Mouse (Mus musculus): ENCODE measurements around the gene Zfp354a. TPM values are rescaled to one million over a fixed set of nuclear protein-coding genes. Genes with fewer than 3 reads are reported as not detected.
"Not testable (repeated sequence)": the region's sequence is repeated elsewhere in the genome, so short reads cannot be mapped to it uniquely, and the experiment has no call there.

Gene Zfp354a
- total RNA-seq (2021), result 1 to 10 TPM; 2.1 to 2.3 TPM
- long read RNA-seq, experiment 1, partial matches to known transcripts, result 0 of 2 reads
- long read RNA-seq, experiment 1, other reads (novel, unspliced or antisense), result 0 of 2 reads
- long read RNA-seq, experiment 2, full-length matches to known transcripts, result 1 of 3 reads
- long read RNA-seq, experiment 2, partial matches to known transcripts, result 0 of 3 reads
- long read RNA-seq, experiment 2, other reads (novel, unspliced or antisense), result 2 of 3 reads

DNA sequence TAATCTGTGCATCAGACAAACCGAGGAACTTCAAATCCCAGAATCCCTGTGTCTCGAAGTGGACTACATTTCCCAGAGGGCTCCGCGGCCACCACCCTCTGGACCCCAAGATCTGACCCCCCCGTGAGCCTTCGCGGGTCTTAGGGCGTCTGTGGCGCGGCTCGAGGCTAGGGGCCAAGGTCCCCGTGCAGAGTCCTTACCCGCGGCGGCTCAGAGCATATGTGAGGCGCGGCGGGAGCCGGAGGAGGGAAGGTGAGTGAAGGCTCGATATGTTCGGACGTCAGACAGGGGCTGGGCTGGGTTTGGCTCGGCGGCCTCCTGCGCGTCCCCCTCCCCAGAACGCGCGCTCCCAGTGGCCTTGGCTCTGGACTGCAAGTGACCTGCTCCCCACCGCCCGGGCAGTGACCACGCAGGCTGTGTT, at the start of gene Zfp354a:
Gene Zfp354a, plus strand, starts transcription at position 107 of the 421 bp plus-strand sequence.
- peak; percentile 70 to 82 for DNase-seq

DNA sequence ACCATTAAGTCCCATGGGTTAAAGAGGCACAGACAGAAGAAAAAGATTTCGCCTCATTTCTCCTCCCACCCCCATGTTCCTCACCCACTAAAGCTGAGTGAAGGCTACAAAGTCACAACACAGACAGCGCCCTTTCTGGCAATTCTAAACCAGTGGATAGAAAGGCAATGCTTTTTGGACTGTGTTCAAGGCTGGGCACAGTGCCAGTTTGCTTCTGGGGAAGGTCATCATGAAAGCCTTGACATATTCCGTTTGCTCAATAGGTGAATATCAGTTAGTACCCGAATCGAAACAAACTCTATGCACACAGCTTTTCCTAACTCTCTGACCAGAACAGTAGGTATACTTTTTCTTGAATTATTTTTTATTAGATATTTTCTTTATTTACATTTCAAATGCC, 47.2 kb upstream of the Zfp354a start:
- DNase-seq, result peak; percentile 31 to 34

DNA sequence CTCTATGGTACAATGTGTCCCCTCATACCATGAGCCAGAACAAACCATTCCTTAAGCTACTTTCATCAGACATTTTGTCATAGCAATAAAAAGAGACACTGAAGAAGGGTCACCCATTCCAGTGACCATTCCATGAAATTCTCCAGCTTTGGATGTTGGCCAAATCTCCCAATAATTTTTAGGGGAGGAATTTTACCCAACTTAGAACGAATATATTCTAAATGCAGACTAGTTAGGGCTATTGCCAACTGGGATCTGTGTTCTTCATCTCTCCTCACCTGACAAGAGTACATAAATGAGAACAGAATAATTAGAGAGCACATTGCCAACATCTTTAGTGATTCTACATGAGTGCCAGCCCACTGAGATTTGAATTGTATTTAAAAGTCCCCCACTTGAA, 45.1 kb upstream of the Zfp354a start, which contains the start of gene Olfr54:
Gene Olfr54, plus strand, starts transcription at position 301 of the 400 bp plus-strand sequence.
- no peak for DNase-seq

DNA sequence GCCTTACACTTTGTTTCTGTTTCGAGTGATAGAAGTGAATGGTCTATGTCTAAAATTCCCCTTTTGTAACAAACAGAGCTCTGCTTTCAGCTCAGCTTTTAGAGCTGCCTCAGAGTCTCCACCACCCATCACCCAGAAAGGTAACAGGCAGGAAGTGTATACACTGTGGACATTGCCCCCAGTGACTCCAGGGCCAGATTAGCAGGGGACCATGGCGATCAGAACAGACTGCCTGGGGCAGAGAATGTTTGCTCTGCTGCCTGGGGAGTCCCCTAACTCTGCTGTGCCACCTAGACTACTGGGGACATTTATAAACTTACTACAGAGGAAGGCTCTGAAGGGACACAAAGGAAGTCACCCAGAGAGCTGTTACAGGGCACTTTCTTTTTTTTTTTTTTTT, 42.7 kb upstream of the Zfp354a start:
- no peak for DNase-seq

DNA sequence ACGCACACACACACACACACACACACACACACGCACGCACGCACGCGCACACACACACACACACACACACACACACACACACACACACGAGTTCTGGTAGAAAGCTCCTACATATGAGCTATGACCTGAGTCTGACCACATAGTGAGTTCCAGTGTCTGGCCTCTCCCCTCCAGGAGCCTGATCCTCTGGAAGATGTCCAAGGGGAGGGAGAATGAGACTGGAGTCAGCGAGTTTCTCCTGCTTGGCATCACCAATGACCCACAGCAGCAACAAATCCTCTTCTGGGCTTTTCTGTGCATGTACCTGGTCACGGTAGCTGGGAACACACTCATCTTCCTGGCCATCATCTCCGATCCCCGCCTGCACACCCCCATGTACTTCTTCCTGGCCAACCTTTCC, 32.2 kb upstream of the Zfp354a start:
- DNase-seq, result not testable (repeated sequence)

DNA sequence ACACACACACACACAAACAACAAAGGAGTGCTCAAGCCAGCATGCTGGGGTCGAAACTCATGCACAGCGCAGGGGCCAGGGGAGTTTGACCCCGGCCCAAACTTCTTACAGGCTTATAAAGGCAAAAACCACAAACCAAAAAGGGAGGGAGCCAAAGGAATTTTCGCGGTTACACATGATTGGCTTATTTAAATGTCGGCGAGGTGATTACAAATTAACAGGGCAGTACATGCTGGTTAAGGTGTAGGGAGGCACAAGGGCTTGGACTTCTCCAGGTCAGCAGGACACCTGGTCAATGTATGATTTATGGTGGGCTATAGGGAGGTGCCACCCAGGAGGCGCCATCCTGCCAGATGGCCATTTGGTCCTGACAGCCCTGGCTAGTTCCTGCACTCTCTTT, 29.7 kb upstream of the Zfp354a start:
- DNase-seq, result not testable (repeated sequence)

DNA sequence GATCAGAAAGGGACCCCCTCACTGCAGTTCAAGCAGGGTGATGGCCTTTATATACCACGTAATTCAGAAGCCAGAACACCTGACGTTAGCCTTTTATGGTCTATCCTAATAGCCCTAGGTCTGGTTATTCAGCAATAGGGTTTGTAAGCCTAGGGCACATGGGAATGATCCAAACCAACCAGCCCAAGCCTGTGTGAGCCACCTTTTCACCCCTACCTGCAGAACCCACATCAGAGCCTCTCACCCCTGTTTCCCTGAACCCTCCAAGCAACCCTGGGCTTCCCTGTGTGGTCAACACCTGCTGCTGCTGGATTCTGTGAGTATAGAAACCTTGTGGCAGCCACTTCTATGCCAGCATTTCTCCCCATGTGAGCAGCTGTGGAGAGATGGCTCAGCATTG, 28.8 kb upstream of the Zfp354a start:
- no peak for DNase-seq

DNA sequence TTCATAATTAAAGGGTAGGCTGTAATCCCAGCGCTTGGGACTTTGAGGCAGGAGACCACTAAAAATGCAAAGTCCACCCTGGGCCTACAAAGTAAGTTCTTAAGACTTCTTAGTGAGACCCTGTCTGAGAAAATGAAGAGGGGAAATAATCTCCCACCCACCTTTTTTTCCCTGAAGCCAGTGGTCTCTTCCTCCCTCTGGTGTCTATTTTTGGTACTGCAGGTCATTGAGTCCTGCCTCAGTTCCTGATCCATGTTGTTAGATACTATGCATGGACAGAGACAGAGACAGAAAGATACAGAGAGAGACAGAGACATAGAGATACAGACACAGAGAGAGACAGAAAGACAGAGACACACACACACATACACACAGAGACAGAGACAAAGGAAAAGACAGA, 26.2 kb upstream of the Zfp354a start:
- peak; percentile 7 to 65 for DNase-seq

DNA sequence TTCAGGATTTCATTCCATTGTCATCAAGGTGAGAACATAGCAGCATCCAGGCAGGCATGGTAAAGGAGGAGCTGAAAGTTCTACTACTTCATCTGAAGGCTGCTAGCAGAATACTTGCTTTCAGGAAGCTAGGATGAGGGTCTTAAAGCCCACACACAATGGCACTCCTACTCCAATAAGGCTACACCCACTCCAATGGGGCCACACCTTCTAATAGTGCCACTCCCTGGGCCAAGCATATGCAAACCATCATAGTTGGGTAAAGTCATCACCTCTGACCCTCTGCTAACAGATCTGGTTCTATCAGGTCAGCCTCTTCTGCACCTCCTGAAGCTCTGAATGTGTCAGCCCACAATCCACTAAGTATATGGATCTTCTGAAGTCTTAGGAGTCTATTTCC, 24.9 kb upstream of the Zfp354a start:
- not testable (repeated sequence) for DNase-seq

DNA sequence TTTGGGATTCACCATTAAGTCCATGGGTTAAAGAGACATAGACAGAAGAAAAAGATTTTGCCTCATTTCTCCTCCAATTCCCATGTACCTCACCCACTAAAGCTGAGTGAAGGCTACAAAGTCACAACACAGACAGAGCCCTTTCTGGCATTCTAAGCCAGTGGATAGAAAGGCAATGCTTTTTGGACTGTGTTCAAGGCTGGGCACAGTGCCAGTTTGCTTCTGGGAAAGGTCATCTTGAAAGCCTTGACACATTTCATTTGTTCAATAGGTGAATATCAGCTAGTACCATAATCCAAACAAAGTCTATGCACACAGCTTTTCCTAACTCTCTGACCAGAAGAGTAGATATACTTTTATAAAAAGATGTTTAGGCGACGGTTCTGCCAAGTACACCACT, 23.1 kb upstream of the Zfp354a start:
- DNase-seq, result peak in 1 of 2 experiments; percentile 10

DNA sequence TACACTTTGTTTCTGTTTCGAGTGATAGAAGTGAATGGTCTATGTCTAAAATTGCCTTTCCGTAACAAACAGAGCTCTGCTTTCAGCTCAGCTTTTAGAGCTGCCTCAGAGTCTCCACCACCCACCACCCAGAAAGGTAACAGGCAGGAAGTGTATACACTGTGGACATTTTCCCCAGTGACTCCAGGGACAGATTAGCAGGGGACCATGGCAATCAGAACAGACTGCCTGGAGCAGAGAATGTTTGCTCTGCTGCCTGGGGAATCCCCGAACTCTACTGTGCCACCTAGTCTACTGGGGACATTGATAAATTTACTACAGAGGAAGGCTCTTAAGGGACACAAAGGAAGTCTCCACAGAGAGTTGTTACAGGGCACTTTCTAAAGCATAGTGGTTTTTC, 14.3 kb upstream of the Zfp354a start:
- not testable (repeated sequence) for DNase-seq

DNA sequence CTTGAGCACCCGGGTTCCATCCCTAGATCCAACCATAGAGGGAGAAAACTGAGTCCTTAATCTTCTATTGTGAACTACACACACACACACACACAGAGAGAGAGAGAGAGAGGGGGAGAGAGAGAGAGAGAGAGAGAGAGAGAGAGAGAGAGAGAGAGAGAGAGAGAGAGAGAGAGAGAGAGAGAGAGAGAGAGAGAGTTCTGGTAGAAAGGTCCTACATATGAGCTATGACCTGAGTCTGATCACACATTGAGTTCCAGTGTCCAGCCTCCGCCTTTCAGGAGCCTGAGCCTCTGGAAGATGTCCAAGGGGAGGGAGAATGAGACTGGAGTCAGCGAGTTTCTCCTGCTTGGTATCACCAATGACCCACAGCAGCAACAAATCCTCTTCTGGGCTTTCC, 11.2 kb upstream of the Zfp354a start, which contains the start of gene Olfr1375:
Gene Olfr1375, plus strand, starts transcription at position 301 of the 400 bp plus-strand sequence.
- not testable (repeated sequence) for DNase-seq

DNA sequence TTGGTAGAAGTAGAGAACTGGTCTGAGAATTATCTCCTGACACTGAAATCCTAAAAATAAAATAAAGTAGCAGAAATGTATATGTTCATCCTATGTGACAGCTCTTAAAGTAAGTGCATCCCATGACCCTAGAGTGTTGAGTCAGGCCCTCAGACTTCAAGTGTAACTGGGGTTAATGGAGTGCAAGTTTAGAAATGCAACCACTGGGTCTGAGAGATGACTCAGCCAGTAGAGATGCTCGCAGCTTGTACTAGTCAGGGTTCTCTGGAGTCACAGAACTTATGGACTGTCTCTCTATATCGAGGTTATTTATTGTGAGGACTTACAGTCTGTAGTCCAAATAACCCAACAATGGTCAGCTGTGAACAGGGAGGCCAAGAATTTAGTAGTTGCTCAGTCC, 7.4 kb upstream of the Zfp354a start:
- no peak for DNase-seq

DNA sequence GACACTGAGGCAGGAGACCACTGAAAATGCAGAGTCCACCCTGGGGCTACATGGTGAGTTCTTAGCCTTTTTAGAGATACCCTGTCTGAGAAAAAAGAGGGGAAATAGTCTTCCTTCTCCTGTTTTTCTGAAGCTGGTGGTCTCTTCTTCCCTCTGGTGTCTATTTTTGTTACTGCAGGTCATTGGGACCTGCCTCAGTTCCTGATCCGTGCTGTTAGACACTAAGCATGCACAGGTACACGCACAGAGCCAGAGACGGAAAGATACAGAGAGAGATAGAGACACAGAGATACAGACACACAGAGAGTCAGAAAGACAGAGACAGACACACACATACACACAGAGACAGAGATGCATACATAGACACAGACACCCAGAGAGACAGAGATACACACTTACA, 5.8 kb upstream of the Zfp354a start:
- no peak for DNase-seq

DNA sequence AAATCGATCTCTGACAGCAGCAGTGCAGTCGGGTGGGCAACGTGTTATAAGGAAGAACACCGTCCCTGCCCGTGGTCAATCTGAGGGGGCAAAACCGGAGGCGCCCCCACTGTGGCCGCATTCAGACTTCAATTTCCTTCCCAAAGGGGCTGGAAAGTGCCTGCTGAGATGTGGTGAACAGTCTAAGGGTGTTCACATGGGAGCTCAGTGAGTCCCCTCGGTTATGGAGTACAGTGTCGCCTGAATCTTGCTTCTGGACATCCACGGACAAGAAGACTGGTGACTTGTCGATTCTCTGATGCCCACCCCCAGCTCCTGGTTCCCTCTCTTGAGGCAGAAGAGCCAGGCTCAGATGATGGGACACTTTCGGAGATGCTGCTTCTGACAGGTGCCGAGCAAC, 583 bp downstream of the Zfp354a start:
- peak in 1 of 2 experiments; percentile 10 for DNase-seq

DNA sequence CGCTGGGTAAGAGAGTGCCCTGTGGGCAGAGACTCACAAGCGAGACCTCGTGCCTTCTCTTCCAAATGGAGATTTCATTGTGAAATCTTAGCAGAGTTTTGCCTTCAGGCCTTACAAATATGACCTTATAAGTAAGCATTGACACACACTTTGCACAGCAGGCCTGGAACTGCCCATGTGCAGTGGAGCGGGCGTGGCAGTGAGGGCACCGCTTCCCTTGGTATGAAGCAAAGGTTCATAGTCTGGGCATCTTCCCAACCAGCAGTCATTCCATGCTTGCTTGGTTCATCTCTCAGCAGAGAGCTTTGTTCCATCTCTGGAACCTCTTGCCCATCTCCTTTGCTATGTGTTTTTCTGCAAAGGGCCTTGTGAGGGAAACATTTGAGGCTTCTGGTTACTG, 1.9 kb downstream of the Zfp354a start:
- no peak for DNase-seq

DNA sequence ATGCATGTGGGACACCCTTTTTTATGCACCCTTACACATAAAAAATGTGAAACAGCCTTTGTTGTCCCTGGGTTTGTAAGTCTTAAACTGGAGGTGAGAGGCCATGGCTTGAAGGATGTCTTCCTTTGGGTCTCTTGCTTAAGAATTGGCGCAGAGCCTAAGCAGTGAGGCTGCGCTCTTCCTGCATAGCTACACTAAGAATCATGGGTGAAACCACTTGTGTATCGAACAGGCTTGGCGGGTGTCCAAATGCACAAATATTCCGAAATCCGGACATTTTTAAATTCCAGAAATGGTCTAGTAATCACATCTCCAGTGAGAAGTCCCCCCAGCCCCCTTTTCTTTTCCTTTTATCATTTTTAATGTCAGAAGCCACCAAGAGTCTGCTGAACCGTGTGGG, 4.2 kb downstream of the Zfp354a start:
- DNase-seq, result no peak

DNA sequence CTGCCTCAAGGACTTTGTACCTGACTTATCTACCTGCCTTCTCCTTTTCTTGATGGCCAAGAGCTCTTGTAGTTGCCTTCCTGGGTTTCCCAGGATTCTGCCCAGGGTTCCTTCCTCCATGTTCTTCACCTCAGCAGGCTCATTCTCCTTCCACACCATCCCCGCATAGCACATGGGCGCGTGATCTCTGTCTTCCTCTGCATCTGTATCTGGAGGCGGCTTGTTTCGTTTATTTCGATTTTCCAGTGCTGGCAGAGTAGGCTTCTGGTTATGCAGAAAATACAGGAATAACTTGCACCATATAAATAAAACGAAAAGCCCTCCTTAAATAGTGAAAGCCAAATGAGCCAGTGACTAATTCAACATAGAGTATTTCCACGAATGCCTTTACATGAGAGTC, 4.8 kb downstream of the Zfp354a start:
- DNase-seq, result no peak

DNA sequence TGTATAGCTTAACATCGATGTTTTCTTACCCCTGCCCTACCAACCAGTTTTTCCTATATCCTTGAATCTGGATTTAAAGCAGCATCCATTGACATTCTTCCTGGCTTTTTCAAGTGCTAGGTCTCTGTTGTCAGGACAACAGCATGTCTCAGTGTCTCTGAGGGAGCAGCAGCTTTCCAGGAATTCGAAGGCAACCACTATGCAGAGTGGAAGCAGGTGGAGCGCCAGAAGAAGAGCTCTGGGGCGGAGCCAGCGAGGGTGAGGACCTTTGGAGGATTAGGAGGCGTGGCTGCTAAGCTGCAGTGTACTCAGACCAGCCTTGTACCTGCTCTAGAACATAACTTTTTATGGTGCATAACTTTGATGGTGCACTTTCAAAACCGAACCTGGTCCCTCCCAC, 25.5 kb downstream of the Zfp354a start:
- no peak for DNase-seq

DNA sequence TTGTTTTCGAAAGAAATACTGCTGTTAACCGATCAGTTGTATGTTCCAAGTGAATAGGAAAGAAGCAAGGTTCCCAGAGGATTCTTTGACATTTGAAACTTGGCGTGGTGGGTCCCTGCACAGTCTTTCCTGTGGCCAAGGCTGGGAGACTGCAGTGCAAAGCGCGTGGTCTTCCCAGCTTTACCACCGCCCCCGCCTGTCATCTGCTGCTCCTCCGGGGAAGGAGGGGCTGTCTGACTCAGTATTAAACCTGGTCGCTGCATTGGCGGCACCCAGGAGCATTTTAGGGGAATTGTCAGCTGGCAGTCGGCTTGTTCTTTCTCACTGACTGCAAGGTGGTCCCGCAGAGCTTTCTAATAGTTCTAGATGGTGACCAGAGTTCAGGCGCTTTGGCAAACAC, 26.2 kb downstream of the Zfp354a start:
- no peak for DNase-seq

DNA sequence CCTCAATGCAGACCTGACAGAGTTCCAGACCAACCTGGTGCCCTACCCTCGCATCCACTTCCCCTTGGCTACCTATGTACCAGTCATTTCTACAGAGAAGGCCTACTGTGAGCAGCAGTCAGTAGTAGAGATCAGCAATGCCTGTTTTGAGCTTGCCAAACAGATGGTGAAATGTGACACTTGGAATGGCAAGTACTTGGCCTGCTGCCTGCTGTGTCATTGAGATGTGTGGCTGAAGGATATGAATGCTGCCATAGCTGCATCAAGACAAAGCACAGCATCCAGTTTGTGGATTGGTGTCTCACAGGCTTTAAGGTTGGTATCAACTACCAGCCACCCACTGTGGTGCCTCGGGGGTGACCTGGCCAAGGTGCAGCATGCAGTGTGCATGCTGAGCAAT, 48.2 kb downstream of the Zfp354a start:
- peak; percentile 2 to 11 for DNase-seq

DNA sequence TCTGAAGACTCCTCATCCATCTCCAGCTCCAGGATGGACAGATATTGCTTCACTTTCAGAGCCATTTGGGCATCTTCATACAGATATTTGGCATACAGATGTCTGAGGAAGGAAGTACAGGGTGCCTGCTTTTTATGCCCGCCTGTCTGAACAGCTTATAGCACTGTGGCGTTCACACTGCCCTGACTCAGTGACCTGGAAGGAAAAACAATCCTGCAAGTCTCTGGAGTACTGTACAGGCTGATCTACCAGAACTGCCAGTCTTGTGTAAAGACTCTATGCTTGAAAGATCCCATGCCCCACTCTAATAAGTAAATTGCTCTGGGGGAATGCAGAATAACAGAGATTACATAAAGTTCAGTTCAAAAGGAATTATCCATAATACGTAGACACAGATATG, 51.6 kb downstream of the Zfp354a start:
- no peak for DNase-seq

Data from heart, adult 18-20 months (tissue).